Mouse (Mus musculus) activated CD4-positive, CD25-positive, alpha-beta regulatory T cell, adult 4 months (primary cell): ENCODE results near the gene Dpm3. TPM values are rescaled to one million over a fixed set of nuclear protein-coding genes. Genes with fewer than 3 reads are reported as not detected.
A peak's percentile ranks its signal among the peaks of the same experiment; 100 is the strongest.
"Not testable (repeated sequence)": the region's sequence is repeated elsewhere in the genome, so short reads cannot be mapped to it uniquely, and the experiment has no call there.

Source experiments
- ATAC-seq: one replicate; pipeline ENCODE4 v1.8.0; 2017
- polyA plus RNA-seq, 2 experiments: library from polyadenylated mRNA; unstranded; fragments of 100-300 nt; shearing (Covaris generic); gene quantifications; one replicate each; pipeline ENCODE4 v1.2.1; 2017

Gene Dpm3
- polyA plus RNA-seq, result 100 to 1,000 TPM; 124 to 160 TPM

DNA sequence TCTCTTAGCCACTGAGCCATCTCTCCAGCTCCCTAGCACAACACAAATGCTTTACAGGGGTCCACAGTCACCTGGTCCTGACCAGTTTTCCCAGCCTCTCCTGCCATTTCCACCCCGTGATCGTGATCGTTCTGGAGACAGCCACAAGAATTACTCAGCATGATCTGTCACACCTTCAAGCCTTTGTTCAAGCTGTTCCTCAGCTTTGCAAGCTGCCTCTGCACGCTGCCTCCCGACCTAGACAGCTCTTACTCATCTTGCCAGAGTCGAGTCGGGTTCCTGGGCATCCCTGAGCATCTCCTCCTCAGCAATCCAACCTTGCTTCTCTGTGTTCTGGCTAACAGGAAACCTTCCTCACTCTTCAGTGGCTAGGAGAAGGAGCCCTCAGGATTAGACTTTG lies at the start of gene Dpm3:
Dpm3 (plus strand) TSS at position 283 of the 400 bp plus-strand sequence.
- no peak for ATAC-seq

DNA sequence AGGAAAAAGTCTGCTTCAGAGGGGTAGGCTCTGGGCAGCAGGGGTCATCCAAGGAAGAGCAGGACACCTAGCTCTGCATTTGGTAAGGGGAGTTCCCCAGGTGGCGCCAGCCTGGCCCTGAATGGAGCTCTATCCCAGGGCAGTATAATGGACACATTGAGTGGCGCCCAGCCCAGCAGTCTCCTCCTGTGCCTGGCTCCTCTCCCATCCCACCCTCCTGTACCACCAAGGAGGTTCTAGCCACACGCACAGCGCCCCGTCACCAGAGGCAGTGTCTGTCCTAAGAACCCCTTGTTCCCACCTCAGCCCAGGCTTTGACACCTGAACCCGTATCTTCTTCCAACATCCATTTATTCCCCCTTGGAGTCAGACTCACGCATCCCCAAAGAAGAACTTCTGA lies 49.4 kb upstream of the Dpm3 start:
- no peak for ATAC-seq

DNA sequence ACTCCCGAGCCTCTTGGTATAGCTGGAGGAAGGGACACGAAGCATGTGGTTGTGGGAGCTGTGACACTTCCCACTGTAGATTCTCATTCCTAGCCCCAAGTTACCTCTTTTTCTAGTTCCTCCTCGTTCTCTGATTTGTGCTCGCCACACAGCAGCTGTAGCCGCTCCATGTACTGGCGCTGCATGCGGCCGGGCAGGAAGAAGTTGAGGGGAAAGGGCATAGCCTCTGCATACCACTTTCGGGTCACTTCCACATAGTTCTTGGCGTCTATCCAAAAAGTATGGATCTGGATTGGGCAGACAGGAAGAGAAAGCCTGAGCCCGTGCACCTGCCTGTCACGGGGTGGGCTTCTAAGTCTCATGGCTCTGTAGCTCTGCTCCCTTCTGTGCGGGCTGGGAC lies 49.0 kb upstream of the Dpm3 start:
- ATAC-seq, result no peak

DNA sequence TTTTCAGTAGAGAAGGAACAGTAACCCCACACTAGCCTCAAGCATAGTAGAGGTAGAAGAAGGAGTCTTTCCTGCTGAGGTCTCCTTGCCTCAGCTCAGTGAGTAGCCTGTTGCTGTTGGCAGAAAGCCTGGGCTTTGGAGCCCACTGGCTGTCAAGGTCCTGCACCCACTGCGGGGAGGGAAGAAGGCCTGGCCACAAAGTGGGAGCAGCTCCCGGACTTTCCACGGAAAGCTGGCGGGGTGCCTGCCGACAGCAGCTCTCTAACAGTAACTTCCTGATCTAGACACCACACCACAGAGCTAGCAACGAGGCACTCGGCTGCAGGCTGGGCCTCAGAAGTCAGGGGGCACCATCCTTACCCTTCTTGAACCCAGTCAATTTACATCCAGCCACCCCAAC lies 48.4 kb upstream of the Dpm3 start:
- no peak for ATAC-seq

DNA sequence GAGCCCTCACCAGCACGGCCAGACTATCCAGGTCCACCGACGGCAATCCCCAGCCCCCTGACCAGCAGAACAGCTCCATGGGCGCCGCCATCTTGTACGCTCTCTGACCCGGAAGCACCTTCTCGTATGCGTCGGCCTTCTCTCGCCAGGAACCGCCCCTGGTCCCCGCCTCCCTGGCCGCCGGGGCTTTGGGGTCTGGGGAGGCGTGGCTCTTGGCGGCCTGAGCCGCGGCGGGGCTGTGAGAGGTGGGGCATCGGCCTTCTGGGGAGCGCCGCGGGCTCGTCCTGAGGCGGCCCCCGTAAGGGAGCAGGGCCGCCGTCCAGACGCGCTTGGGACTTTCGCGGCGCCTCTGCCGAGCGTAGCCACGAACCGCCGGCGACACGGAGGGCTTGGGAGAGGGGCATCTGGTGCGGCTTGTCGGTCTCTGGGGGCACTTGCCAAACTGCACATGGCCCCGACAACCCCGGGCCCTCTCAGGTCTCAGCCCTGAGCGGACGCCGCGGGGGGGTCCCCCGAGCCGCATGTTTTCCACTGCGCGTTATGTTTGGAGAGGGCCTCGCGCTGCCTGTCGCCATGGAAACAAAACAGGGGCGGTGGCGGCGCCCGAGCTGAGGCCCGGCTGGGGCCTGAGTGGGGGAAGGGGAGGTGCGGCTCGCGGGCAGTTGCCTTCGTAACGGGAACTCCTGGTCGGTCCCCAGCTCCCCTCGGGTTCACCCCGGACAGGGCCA lies 45.2 kb upstream of the Dpm3 start:
- ATAC-seq, result peak; percentile 87

DNA sequence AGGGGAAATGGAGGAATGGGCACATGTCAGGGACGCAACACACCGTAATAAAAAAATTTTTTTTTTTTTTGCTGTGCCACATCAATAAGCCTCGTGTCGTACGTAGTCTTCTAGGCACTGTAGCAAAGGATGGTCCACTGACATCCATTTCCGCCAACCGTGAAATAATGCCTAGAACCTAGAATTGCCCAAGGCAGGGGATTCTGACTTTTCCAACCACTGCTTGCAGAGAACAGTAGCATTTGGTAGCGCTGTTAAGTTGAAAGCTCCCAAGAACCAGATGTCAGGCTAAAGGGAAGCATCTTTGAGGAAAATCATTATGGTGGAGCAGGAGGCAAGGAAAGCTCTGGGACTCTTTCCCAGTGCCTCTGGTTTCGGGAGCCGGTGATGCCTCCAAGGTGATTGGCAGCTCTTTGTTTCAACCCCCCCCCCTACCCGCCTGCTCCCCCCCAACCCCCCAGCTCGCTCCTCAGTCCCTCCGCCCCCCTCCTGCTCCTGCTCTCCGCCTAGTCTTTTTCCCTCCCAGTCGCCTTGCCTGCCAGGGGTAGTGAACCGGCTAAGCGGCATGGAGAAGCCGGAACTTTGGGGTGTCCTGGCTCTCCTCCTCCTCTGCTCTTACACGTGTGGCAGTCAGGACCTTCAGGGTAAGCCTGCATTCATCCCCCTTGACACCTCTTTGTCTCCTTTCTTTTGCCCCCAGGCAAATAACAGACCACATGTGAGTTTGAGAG lies 44.3 kb upstream of the Dpm3 start, which contains the start of gene Thbs3:
Thbs3 (plus strand) TSS at position 500 of the 731 bp plus-strand sequence.
- ATAC-seq, result peak; percentile 37

DNA sequence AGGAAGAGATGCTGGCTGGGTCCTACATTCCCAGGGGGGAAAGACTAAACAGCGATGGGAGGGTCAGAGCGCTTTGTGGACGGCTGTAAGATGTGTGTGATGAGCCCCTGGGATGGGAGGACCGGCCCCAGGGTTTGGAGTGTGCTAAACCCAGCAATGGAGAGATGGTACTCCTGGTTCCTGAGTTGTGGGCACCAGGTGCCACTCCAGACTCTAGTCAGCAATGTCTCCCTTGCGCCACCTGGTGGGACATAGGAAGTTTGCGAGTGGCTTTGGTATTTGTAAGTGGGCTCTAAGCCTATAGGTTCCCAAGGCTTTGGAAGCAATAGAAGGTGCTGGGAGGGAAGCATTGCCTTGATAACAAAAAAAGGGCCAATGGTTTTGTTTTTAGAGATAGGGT lies 43.3 kb upstream of the Dpm3 start:
- ATAC-seq, result peak; percentile 25

DNA sequence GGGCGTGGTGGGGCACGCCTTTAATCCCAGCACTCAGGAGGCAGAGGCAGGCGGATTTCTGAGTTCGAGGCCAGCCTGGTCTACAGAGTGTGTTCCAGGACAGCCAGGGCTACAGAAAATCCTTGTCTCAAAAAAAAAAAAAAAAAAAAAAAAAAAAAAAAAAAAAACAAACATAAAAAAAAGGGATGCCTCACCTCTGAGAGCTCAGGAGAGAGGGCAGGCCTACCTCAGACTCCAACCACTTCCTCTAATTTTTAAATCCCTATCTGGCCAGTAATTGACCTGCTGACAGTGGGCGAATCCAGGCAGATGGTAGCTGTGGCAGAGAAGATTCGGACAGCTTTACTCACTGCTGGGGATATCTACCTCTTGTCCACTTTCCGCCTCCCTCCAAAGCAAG lies 42.8 kb upstream of the Dpm3 start:
- ATAC-seq, result not testable (repeated sequence)

DNA sequence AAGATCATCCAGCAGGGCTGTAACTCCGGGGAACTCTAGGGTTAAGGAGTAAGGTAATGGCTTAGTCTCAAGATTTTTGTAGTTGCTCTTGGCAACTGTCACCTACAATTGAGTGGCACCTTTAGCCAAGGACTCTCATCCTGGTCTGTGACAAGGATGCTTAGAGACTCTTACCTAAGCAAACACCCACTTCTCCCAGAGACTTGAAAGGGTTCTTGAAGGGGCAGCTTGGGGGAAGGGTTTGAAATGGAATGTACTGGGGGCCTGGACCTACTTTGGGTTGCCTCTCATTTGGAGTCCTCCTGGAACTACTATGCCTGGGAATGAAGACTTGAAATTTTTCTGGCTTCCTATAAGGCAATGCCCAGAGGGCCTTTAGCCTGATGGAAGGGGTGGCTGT lies 40.9 kb upstream of the Dpm3 start:
- ATAC-seq, result no peak

DNA sequence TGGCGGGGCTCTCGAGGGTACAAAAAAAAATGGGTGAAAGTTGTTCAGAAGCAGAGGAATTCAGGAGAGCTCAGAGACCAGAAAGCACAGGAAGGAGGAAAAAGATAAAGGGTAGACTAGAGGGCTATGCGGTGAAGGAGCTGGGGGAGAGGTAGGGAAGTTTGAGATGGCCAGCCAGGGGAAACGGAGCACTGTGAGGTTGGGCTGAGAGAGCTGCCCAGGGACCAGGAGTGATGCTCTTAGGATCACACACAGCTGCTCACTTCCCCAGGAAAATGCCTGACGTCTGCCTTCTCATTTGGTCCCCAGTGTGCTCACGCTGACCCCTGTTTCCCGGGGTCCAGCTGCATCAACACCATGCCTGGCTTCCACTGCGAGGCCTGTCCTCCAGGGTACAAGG lies 39.6 kb upstream of the Dpm3 start:
- ATAC-seq, result no peak

DNA sequence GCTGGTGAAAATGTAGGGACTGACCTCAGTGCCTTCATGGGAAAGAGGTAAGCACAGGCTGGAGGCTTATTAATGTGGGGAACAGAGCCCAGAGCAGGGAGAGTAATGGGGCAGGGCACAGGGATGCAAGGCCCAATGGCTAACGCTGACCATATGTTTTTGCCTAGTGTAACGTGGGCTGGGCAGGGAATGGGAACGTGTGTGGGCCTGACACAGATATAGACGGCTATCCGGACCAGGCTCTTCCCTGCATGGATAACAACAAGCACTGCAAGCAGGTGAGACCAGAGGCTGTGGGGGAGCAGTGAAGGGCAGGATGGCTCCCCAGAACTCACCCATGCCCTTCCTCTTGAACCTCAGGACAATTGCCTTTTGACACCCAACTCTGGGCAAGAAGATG lies 38.0 kb upstream of the Dpm3 start:
- no peak for ATAC-seq

DNA sequence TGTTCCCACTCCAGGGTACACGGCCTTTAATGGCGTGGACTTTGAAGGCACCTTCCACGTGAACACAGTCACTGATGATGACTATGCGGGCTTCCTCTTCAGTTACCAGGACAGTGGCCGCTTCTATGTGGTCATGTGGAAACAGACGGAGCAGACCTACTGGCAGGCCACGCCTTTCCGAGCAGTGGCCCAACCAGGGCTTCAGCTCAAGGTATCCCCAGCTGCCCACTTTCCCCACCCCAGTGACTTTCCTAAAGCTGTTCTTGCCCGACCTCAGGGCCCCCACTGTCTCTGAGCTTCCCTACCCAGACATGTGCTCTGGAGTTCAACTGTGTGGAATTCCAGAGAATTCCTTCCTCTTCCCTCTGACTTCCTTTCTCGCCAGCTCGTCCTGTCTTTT lies 34.4 kb upstream of the Dpm3 start:
- ATAC-seq, result no peak

DNA sequence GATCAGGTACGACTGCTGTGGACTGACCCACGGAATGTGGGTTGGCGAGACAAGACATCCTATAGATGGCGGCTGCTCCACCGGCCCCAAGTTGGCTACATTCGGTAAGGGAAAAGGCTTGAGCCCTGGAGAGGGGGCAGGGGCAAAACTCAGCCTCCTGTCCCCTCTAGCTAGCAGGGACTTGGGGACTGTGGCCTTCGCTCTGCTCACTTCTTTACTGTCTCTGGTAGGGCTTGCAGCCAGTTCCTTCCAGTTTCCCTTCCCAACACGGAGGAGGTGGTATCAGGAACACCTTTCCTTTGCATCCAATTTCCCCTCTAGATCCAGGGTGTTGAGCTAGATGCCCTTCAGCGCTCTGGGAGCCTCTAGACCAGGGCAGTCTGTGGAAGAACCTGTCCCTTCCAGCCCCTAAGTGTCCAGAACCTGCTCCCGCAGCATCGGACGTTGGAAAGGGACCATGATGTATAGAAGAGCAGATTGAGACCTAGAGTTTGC lies 33.8 kb upstream of the Dpm3 start:
- no peak for ATAC-seq

DNA sequence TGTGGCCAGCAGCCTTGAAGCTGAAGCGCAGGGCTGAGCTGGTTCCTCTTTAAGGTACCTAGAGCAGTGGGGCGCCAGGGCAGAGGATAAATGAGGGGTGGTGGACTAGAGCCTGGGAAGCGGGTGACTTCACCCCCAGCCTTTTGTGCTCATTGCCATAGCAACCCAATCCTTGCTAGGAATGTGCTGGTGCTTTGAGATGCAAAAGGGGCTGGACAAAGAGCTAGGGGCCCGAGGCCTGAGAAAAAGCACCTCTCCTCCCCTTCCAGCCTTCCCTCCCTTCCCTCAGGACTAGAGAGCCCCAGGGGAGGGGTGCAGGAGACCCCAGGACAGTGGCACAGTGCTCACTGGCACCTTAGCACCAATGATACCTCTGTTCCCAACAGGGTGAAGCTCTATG lies 33.2 kb upstream of the Dpm3 start:
- no peak for ATAC-seq

DNA sequence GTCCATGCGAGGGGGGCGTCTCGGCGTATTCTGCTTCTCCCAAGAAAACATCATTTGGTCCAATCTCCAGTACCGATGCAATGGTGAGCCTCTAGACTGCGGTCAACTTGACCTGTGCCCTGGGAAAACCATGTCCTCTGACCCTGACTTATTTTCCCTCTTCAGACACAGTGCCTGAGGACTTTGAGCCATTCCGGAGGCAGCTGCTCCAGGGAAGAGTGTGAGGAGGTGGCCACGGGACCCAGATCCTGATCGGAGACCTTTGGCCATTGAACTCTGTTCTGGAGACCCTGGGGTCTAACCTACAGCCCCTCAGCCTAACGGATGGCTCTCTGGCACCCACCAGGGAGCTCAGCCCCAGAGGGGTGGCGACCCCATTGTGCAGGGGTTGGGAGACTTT lies 32.8 kb upstream of the Dpm3 start:
- ATAC-seq, result no peak

DNA sequence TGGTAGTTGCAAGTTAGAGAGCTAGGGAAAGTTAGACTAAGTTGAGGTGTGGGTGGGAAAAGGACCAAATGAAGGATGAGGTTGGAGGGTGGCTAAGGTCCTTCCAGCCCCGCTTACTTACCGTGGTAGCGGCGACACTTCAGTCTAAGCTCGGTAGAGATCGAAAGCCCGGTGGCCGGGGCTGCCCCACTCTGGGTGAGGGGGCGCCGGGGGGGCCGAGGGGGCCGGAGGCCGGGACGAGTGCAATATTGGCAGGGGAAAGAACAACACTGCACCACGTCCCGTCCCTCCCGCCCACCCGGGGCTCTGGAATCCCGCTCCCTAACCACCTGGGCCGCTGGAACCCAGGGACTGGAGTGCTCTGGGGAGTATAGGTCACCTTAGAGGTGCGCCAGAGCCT lies 32.3 kb upstream of the Dpm3 start, which contains the start of gene Mtx1:
Mtx1 (minus strand) TSS at position 189 of the 400 bp plus-strand sequence.
- no peak for ATAC-seq

DNA sequence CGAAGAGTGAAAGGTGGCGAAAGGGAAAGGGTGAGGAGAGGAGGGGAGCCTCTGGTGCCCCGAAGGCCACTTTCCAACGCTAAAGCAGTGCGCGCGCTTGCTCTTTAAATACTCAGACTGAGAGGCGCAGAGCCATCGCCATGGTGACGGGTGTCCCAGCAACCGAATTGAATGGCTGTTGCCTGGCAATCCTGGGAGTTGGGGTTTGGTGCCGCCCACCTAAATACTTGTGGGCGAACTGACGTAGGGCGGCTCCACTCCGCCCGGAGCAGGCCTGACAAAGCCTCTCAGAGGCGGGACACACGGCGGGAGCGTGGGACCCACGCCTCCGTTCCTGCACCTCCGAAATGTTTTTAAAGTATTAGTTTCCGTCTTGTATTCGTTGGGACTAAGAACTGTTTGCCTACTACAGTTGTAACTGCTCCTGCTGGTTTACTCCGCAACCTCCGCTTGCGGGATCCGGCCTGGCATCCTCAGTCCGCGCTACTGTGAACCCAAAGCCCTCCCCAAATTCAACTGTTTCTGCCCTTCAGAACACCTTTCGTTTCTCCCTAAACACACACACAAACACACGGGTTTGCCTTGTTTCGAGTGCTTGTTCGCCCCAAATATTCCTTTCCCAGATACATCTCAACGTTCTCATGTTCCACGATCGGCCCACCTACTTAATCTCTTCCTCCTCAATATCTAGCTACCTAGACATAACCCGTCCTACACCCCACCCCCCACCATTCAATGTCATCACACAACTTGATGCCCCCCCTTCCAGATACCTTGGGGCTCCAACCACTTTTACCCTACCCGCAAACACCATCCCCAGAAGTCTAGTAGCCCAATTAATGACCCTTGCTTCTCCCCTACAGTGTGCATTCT lies 31.6 kb upstream of the Dpm3 start:
- peak; percentile 62 for ATAC-seq

DNA sequence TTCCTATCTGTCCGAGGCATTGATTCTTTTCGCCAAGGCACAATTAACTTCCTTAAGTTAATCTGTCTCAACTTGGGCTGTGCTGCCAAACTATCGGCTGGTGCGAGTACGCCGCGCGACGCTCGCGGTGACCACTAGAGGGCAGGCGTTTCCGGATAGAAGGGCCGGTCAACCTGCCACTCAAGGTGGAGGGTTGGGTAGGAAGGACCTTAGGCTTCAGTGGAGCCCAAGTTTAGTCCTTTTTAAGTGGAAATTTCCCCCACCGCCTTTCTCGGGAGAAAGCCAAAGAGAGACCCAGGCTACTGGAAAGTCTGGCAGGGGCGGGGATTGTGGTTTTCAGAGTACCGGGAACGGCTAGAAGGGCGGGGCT lies 31.0 kb upstream of the Dpm3 start:
- ATAC-seq, result peak; percentile 52

DNA sequence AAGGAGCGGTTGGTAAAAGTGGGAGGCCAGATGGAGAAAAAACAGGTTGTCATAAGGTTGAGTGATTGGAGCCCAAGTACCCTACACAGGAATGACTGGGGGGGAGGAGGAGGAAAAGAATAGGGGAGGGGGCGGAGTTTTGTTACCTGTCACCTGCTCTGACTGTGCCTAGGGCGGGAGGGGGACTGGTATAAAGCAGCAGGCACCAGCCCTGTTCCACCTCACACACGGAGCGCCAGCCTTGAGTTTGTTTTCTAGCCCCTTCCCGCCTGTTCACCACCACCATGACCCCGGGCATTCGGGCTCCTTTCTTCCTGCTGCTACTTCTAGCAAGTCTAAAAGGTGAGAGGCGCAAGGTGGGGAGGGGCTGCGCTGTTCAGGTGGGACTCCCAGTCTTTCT lies 30.3 kb upstream of the Dpm3 start, which contains the start of gene Muc1:
Muc1 (plus strand) TSS at position 222 of the 400 bp plus-strand sequence.
- ATAC-seq, result no peak

DNA sequence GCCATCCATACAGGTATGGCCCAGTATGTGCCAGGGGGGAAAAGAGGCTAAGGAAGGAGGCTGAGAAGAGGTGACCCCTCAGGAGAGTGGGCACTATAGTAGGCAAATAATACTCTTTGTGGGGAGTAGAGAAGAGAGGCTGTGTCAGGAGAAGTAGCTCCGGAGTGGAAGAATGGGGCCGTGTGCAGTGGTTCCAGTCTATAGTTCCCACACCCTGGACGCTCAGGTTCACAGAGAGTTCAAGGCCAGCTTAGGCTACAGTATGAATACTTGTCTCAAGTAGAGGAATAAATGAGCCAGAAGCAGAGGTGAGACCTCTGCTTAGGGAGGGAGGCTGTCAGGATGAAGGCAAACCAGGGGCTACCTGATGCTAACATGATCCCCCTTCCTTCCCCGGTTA lies 29.9 kb upstream of the Dpm3 start:
- no peak for ATAC-seq

DNA sequence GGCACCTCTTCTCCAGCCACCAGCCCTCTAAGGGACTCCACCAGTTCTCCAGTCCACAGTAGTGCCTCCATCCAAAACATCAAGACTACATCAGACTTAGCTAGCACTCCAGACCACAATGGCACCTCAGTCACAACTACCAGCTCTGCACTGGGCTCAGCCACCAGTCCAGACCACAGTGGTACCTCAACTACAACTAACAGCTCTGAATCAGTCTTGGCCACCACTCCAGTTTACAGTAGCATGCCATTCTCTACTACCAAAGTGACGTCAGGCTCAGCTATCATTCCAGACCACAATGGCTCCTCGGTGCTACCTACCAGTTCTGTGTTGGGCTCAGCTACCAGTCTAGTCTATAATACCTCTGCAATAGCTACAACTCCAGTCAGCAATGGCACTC lies 28.6 kb upstream of the Dpm3 start:
- ATAC-seq, result no peak

DNA sequence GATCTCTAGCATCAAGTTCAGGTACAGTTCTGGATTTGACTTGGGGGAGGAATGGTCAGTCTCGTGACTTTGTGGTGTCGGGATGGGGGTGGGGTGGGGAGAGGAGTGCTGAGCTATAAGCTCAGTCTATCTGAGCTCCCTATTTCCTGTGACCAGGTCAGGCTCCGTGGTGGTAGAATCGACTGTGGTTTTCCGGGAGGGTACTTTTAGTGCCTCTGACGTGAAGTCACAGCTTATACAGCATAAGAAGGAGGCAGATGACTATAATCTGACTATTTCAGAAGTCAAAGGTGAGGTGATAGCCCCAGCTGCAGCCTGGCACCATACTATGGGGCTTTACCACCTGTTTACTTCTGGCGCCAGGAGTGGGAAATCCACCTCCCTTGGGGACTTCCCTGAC lies 27.8 kb upstream of the Dpm3 start:
- peak; percentile 56 for ATAC-seq

DNA sequence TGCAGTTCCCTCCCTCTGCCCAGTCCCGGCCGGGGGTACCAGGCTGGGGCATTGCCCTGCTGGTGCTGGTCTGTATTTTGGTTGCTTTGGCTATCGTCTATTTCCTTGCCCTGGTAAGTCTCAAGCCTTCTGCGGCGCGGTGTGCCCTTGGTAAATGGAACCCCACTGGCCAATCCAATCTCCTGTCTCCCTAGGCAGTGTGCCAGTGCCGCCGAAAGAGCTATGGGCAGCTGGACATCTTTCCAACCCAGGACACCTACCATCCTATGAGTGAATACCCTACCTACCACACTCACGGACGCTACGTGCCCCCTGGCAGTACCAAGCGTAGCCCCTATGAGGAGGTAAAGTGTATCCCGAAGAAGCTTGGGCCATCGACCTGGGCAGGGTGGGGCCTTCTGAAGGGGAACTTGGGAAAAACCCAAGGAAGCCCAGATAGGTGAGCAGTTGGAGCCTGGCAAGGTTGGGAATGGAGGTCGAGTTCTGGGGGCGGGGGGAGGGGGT lies 27.3 kb upstream of the Dpm3 start:
- no peak for ATAC-seq
